Mouse (Mus musculus) heart, adult 9 months (tissue): Measurements from ENCODE around the gene Mapk8ip2.
A peak's percentile ranks its signal among the peaks of the same experiment; 100 is the strongest.

Experiments
- DNase-seq, 2 experiments: peaks; one replicate each; pipeline ENCODE4 v3.0.0; 2022; ENCODE audit warnings: low spot score in 2 of 2

Mapk8ip2 gene

GRCm38 (mm10) chr15:89480584-89480983, 26.9 kb downstream of the Mapk8ip2 start:
- DNase-seq: peak; percentile 90 to 94

- DNase-seq: no peak
Measured at GRCm38 (mm10) chr15:89488182-89488581, 34.5 kb downstream of the Mapk8ip2 start.

GRCm38 (mm10) chr15:89488611-89489117, 35.0 kb downstream of the Mapk8ip2 start:
- no peak for DNase-seq

GRCm38 (mm10) chr15:89494970-89495369, 41.3 kb downstream of the Mapk8ip2 start:
- DNase-seq: no peak

- no peak for DNase-seq
Measured at GRCm38 (mm10) chr15:89496131-89496530, 42.4 kb downstream of the Mapk8ip2 start.

GRCm38 (mm10) chr15:89496841-89497240, 43.1 kb downstream of the Mapk8ip2 start:
- DNase-seq: no peak

GRCm38 (mm10) chr15:89497391-89498048, 43.8 kb downstream of the Mapk8ip2 start:
- peak; percentile 86 to 95 for DNase-seq

GRCm38 (mm10) chr15:89498049-89498960, 44.6 kb downstream of the Mapk8ip2 start:
- DNase-seq: no peak

- DNase-seq: no peak
Measured at GRCm38 (mm10) chr15:89498961-89499688, 45.4 kb downstream of the Mapk8ip2 start, which contains the start of gene Shank3. Shank3 (plus strand) TSS chr15:89499623.

GRCm38 (mm10) chr15:89499784-89500220, 46.1 kb downstream of the Mapk8ip2 start:
- no peak for DNase-seq

GRCm38 (mm10) chr15:89500221-89500791, 46.6 kb downstream of the Mapk8ip2 start:
- no peak for DNase-seq

- DNase-seq: no peak
Measured at GRCm38 (mm10) chr15:89501321-89501720, 47.6 kb downstream of the Mapk8ip2 start.

GRCm38 (mm10) chr15:89504838-89505237, 51.1 kb downstream of the Mapk8ip2 start:
- DNase-seq: no peak

GRCm38 (mm10) chr15:89507751-89508150, 54.0 kb downstream of the Mapk8ip2 start:
- no peak for DNase-seq

GRCm38 (mm10) chr15:89512679-89513078, 59.0 kb downstream of the Mapk8ip2 start:
- DNase-seq: no peak
